Mouse (Mus musculus) spleen, postnatal 14 days (tissue): ENCODE data around the gene Klrd1.
"Not testable (repeated sequence)": the region's sequence is repeated elsewhere in the genome, so short reads cannot be mapped to it uniquely, and the experiment has no call there.

Experiments
- DNase-seq, 2 experiments: peaks; one replicate each; pipeline ENCODE4 v3.0.0; 2021 to 2022; ENCODE audit warnings: low spot score in 2 of 2

Klrd1 gene

GRCm38 (mm10) chr6:129591508-129591907, at the start of gene Klrd1:
Gene Klrd1, plus strand, starts transcription at chr6:129591782.
- DNase-seq, result no peak

DNA sequence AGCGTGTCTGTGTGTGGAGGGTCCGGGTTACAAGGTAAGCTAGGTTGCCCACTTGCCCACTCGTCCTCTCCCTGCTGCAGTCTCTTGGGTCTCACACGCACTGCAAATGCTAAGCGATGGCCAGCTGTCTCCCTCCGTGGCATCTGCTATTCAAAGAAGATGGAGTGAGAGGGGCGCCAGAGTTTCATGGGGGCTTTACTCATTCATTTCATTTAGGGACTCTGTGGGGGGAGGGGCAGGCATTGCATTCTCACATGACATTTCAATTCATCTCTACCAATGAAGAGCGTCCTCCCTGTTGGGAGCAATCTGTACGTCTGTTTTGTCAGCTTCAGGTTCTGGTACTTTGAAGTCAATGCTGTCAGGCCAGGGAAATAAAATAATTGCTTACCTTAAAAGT, 49.7 kb upstream of the Klrd1 start:
- no peak for DNase-seq

DNA sequence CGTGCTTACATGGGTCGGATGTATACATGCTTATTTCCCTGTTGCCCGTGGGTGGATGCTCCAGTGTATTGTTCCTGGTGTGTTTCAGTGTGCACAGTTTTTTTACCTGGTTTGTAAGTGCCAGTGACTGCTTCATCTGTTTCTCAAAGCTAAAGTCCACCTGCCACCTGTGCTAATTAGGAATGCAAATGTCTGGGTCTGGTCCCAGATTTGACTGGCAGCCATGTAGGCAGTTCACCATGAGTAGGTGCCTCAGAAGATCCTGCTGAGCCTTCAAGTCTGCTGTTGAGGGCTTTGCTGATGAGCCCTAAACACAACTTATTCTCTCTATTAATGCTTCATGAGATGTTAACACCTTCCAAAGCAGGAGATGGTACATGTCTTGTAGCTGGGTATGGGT, 49.0 kb upstream of the Klrd1 start:
- no peak for DNase-seq

DNA sequence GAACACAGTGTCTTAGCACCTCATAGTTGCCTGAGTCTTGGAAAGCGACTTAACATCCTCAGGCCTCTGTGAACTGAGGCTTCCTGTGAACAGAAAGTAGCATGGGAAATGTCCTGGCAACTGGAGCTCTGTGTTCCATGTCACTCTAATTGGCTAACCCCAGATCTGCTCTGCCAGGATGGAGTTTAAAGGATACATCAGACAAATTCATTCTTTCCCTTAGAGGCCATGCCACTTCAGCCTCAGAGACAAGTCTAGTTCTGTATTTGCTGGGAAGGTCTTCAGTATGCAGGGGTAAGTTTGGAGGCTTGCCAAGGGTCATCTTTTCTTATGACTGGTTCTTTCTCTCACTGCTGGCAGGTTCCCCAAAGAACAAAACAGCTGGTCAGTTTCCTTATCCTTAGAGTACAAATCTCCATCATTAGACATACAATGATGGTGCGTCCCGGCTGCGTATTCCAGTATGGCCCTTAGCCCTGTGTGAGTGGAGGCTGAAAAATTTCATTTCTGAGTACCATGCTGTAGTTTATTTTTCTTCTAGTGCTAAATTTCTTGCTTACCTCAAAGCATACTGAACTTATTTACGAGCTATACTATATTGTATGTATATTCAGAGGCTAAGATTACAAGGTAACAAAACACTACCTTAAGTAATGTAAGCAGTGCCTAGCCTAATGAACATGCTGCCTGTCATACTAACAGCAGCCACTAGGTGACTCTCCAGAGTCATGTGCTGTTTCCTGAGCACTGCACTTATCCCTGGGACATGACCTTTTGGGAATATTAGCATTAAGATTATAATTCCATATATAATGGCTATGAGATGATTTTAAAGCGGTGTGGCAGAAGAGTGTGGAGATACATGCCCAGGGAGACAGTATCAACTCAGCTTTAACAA, 47.6 kb upstream of the Klrd1 start:
- peak in 1 of 2 experiments; percentile 26 for DNase-seq

DNA sequence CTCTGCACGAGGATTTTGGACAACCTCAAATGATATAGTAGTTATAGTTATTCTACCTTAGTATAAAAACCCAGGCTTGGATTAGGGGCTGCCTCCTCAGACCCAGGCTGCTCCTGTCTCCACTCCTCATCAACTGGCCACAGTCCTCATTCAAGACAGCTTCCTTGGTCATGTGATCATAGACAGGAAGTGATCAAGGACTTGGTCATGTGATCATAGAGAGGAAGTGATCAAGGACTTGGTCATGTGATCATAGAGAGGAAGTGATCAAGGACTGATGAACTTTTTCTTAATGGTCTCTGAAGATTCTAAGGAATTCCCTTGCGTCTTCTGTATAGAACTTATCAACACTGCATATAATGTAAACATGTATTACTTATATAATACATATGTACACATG, 44.3 kb upstream of the Klrd1 start:
- no peak for DNase-seq

DNA sequence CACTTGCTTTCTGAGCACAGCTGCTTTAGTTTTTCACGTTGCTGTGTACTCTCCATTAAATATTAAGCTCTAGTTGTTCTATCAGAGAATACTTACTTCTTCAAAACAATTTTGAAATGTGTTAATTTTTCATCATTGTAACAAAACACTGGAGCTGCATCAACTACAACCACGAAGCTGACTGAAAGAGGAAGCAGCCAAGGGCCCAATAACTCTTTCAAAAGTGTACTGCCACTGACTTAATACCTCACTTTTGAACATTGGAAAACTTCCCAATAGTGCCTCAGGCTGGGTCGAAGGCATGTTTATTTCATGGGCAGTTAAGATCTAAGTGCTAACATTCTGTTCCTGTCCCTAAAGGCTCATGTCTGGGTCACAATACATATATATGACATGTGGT, 43.6 kb upstream of the Klrd1 start:
- DNase-seq, result no peak

GRCm38 (mm10) chr6:129557298-129558023, 34.1 kb upstream of the Klrd1 start:
- no peak for DNase-seq

DNA sequence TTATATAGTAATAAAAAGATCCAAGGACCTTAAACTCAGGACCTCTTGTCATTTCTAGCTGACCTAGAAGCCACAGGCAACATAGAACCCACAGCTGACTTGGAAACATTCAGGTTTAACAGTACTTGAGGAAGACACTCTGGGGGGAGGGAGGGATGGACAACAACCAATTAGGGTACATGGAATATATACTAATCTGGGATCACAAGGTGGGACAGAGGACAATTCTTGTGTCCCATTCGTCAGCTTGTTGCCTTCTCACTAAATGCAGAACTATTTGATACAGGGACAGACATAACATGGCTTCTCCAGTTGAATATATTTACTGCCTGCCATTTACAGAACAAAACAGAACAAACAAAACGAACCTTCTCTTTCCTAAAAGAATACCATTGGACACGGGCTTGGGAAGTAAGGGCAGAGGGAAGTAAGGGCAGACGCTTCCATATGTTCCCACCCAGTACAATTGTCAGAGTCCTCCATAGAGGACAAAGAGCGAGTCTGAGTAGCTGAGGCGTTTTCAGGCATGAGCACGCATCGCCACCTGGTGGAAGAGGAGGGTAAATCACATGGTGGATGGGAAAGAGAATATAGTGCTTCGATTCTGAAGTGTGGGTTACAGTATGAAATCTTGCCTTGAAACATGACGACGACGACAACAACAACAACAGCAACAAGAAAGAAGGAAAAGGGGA, 32.5 kb upstream of the Klrd1 start:
- peak; percentile 34 to 55 for DNase-seq

DNA sequence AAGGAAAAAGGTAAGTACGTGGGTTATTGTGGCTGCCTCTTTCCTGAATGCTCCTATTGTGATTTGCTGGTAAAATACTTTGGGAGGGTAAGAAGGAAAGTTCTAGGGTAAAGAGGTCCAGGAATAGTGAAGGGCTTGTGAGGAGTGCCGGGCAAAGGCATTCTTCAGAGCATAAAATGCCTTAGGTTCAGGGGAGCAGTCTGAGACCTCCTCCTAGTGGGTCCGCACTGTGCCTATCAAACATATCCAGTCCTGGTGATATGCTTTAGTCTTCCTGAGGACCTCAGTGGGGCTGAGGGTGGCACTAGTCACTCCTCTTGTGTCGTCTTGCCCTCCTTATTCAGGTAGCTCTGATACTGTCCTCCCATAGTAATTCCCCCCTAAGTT, 31.9 kb upstream of the Klrd1 start:
- DNase-seq, result no peak

GRCm38 (mm10) chr6:129565257-129565656, 26.3 kb upstream of the Klrd1 start:
- no peak for DNase-seq

DNA sequence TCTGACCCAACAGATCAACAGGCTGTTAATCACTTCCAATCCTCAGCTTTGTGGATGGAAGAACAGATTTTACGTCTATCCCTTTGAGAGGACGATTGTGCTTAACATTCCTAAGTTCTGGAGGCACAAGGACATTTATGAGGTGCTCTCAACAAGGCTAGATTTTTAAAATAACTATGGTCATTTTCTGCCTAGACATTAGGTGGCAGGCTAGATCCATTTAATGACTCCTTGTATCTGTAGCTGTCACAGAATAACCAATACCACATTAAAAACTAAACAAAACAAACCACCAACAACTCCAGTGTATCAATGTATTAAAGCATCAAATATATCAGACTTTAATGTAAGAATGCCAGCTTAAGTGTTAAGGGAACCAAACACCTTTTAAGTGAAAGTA, 16.3 kb upstream of the Klrd1 start:
- DNase-seq, result no peak

DNA sequence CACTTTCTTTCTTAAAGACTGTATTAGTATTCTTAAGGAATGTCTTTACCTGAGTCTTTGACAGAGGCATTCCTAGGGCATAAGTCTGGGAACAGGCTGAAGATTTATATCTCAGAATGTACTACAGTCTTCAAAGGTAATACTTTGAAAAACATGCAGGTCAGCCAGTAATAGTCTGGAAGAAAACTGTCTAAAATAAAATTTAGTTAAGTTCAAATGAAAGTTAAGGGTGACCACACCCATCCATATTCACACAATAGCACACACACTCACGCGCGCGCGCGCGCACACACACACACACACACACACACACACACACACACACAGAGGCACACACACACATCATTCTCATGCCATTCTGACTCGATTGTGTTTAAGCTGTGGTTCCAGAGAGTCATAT, 14.0 kb upstream of the Klrd1 start, which contains the start of gene Klre1:
Klre1 (plus strand) TSS at position 301 of the 400 bp plus-strand sequence.
- no peak for DNase-seq

DNA sequence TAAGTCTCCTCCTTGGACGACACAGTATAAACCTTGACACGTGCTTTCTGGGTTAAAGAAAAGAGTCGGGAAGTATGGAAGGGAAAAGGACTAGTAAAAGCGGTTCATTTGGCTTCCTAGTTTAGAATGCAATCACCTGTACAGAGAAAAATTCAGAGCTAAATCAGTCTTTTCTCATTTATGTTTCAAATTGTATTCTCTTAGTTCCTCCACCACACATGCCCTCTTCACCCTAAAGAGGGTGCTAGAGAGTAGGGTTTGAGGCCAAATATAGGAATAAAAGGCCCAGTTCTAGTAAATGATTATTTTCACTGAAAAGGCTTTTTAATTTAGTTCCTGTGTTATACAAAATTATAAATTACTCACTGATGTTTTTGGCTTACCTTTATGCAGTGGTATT, 10.3 kb upstream of the Klrd1 start:
- no peak for DNase-seq

- no peak for DNase-seq
These were observed 9.7 kb upstream of the Klrd1 start for GRCm38 (mm10) chr6:129581896-129582295.

- DNase-seq, result no peak
These were observed 8.6 kb upstream of the Klrd1 start for GRCm38 (mm10) chr6:129583014-129583413.

GRCm38 (mm10) chr6:129608372-129608771, 16.8 kb downstream of the Klrd1 start:
- no peak for DNase-seq

DNA sequence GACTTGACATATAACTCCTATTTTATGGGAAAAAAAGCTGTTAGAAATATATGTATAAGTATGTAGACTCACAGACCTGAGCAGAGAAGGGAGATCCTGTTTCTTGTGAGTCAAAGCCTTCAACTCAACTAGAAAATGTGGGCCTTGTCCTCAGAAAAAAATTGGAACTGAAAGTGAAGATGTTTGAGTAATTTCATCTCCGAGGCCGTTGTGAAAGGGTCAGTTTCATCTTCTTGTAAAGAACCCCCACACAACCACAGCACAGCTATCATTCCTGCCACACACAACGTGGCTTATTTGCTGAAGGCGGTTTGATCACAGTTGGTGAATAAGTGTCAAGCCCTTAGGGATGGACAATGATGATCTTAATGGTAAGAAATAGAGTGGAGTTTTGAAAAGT, 32.2 kb downstream of the Klrd1 start, which contains the start of gene Klrk1:
Klrk1 (minus strand) TSS at position 130 of the 400 bp plus-strand sequence.
- DNase-seq, result no peak

DNA sequence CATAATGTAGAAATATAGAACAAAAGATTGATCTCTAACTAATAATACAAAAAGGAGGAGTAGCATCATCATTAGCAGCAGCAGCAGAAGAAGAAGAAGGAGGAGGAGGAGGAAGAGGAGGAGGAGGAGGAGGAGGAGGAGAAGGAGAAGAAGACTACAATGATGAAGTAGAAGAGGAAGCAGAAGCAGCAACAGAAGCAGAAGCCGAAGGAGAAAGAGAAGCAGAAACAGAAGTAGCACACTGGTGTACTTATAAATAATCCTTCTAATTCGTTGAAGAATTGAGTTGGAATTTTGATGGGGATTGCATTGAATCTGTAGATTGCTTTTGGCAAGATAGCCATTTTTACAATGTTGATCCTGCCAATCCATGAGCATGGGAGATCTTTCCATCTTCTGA, 39.5 kb downstream of the Klrd1 start:
- not testable (repeated sequence) for DNase-seq

DNA sequence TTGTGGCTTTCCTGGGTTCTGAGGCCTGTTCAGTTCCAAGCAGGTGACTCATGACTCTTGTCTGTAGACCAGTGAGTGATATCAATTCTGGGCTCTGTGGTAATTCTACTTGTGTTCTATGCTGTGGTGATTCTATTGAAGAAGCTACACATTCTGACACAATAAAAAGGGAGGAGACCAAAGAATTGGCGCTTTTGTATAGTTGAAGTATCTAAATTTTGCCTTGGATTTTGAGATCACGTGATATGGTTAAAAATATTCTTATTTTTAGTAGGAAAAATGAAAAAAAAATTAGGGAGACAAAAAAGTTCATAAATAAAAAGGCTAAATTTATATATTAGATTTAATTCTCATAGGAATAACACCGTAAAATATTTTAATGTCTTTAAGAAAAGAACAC, 51.7 kb downstream of the Klrd1 start, which contains the start of gene Klrc3:
Klrc3 (minus strand) TSS at position 101 of the 400 bp plus-strand sequence.
- not testable (repeated sequence) for DNase-seq

- not testable (repeated sequence) for DNase-seq
These were observed 52.5 kb downstream of the Klrd1 start for GRCm38 (mm10) chr6:129644054-129644453.
